Mouse (Mus musculus): ENCODE data around the gene Lamtor2. TPM values are rescaled to one million over a fixed set of nuclear protein-coding genes. Genes with fewer than 3 reads are reported as not detected.

Gene Lamtor2
- polyA plus RNA-seq, 1 experiment from 2014 or later: 179 TPM

GRCm38 (mm10) chr3:88503881-88504746 lies 48.8 kb downstream of the Lamtor2 start:
- Histone ChIP-seq H3K9ac (no peak overlapping the region), H3K4me1 (replicated peaks) (peaks cover 33% of the 10 kb centered on the region), H3K9me3 (no peaks in the 10 kb centered on the region), H3K4me3 (no peak overlapping the region), H3K36me3 (no peaks in the 10 kb centered on the region), H3K27me3 (peaks cover 31% of the 10 kb centered on the region), H3K27ac (no peak overlapping the region), H3K4me2 (no peak overlapping the region)
- ATAC-seq (ENCODE audit: low FRiP score): no peak
- WGBS: 51% methylated on average over 8 of the region's 8 CpGs

DNA sequence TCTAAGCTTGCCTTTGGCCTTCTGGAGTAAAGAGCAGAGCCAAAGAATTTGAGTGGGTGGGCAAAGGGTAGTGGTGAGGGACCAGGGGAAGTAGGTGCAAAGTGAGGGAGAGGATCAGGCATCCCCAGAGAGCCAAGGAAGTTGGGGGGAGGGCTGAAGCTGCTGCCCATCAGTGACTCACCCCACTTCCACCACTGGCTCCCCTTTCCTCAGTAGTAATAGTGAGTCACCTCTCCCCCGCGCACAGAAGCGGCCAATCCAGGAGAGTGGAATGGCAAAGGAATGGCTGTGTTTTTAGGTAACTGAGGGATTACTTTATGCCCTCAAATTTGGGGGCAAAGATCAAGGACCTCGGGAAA lies 49.4 kb downstream of the Lamtor2 start:
- Histone ChIP-seq H3K4me3 (peak overlapping the region; percentile 85), H3K27ac (peak overlapping the region; percentile 78; the same call in 1 of the 2 replicates), H3K9ac (peak overlapping the region; percentile 92; the same call in 1 of the 2 replicates), H3K27me3 (peaks cover 31% of the 10 kb centered on the region), H3K36me3 (no peaks in the 10 kb centered on the region), H3K4me2 (peak overlapping the region; percentile 96), H3K4me1 (replicated peaks) (peaks cover 32% of the 10 kb centered on the region), H3K9me3 (no peaks in the 10 kb centered on the region)
- peak; percentile 38 for ATAC-seq (ENCODE audit: low FRiP score)
- 26% methylated on average over 4 of the region's 4 CpGs for WGBS

- H3K9me3 ChIP-seq: no peaks in the 10 kb centered on the region
- H3K27ac ChIP-seq: peak overlapping the region; percentile 78
- ATAC-seq (ENCODE audit: low FRiP score): peak; percentile 92
- peaks cover 32% of the 10 kb centered on the region for H3K4me1 ChIP-seq (replicated peaks)
- H3K4me2 ChIP-seq: peak overlapping the region; percentile 96
- H3K27me3 ChIP-seq: peaks cover 31% of the 10 kb centered on the region
- WGBS: under 1% methylated on average over 55 of the region's 55 CpGs
- H3K36me3 ChIP-seq: no peaks in the 10 kb centered on the region
- peak overlapping the region; percentile 92 for H3K9ac ChIP-seq
- peak overlapping the region; percentile 85 for H3K4me3 ChIP-seq
Observed at GRCm38 (mm10) chr3:88502641-88503504, 50.0 kb downstream of the Lamtor2 start.

DNA sequence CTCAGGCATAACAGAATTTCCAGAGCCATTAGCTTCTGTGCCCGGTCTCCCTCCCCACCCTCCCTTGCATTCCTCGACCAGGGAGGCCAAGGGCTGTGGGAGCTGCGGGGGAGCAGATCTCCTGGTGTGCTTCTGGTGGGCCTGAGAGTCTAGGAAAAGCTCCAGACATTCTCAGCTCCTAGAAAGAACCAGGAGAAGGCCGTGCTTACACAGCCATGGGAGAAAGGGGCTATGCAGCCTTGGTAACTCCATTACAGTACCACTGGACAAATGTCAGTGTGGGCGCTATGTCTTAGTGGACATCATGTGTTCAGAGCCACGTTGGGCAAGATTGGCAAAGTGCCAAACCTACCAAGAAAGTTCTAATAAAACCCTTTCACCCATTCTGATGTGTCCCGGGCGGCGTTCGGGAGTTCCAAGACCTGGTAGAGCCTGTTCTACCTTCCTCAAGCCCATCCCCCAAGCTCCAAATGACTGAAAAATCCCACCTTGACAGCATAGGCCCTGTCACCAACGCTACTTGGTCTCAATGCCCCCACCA lies 50.8 kb downstream of the Lamtor2 start:
- no peaks in the 10 kb centered on the region for H3K36me3 ChIP-seq
- WGBS: 11% methylated on average over 11 of the region's 11 CpGs
- H3K4me3 ChIP-seq: peak overlapping the region; percentile 85
- H3K4me1 ChIP-seq (replicated peaks): peaks cover 32% of the 10 kb centered on the region
- H3K27me3 ChIP-seq: peaks cover 31% of the 10 kb centered on the region
- ATAC-seq (ENCODE audit: low FRiP score): no peak
- peak overlapping the region; percentile 92 for H3K9ac ChIP-seq
- no peak overlapping the region for H3K27ac ChIP-seq
- no peaks in the 10 kb centered on the region for H3K9me3 ChIP-seq
- H3K4me2 ChIP-seq: peak overlapping the region; percentile 96

- H3K4me2 ChIP-seq: peak overlapping the region; percentile 96
- WGBS: 62% methylated on average over 6 of the region's 6 CpGs
- no peaks in the 10 kb centered on the region for H3K9me3 ChIP-seq
- H3K27me3 ChIP-seq: peaks cover 33% of the 10 kb centered on the region
- H3K9ac ChIP-seq: peak overlapping the region; percentile 92; the same call in 1 of the 2 replicates
- H3K4me3 ChIP-seq: peak overlapping the region; percentile 85
- ATAC-seq (ENCODE audit: low FRiP score): no peak
- H3K4me1 ChIP-seq (replicated peaks): peaks cover 32% of the 10 kb centered on the region
- no peak overlapping the region for H3K27ac ChIP-seq
- no peaks in the 10 kb centered on the region for H3K36me3 ChIP-seq
Observed at GRCm38 (mm10) chr3:88501366-88502030, 51.4 kb downstream of the Lamtor2 start.

GRCm38 (mm10) chr3:88500655-88501365 lies 52.1 kb downstream of the Lamtor2 start:
- Histone ChIP-seq H3K4me2 (peak overlapping the region; percentile 96; the same call in 1 of the 2 replicates), H3K4me3 (no peak overlapping the region)

GRCm38 (mm10) chr3:88500087-88500486 lies 52.8 kb downstream of the Lamtor2 start:
- no peak for ATAC-seq (ENCODE audit: low FRiP score)
- H3K9me3 ChIP-seq: no peaks in the 10 kb centered on the region
- H3K9ac ChIP-seq: no peak overlapping the region
- no peaks in the 10 kb centered on the region for H3K36me3 ChIP-seq
- no peak overlapping the region for H3K27ac ChIP-seq
- no peak overlapping the region for H3K4me2 ChIP-seq
- 86% methylated on average over 7 of the region's 7 CpGs for WGBS
- H3K27me3 ChIP-seq: peaks cover 33% of the 10 kb centered on the region
- peaks cover 38% of the 10 kb centered on the region for H3K4me1 ChIP-seq (replicated peaks)
- no peak overlapping the region for H3K4me3 ChIP-seq

More at GRCm38 (mm10) chr3:88500655-88501365, 52.1 kb downstream of the Lamtor2 start:
- no peak for ATAC-seq (ENCODE audit: low FRiP score)
- peaks cover 33% of the 10 kb centered on the region for H3K27me3 ChIP-seq
- H3K9ac ChIP-seq: no peak overlapping the region
- no peak overlapping the region for H3K27ac ChIP-seq
- H3K36me3 ChIP-seq: no peaks in the 10 kb centered on the region
- WGBS: 46% methylated on average over 4 of the region's 4 CpGs
- peaks cover 32% of the 10 kb centered on the region for H3K4me1 ChIP-seq (replicated peaks)
- no peaks in the 10 kb centered on the region for H3K9me3 ChIP-seq

MicroRNA genes within 50 kb of the gene (microRNA counts, 519-probe panel; counts per million panel counts)
- microRNA mmu-miR-1905: 51.3 counts per million

Small RNA genes lying within 50 kb of the gene (microRNA-seq; reads per million reads assigned to microRNA genes)
- gene Mir1905: not detected

Other genes with a start within 250 kb of the Lamtor2 start
- gene Glmp, start 228.1 kb downstream of the Lamtor2 start, polyA plus RNA-seq (2015; fragmentation: Nextera tagmentation; extraction: Ambion mirVana): 122 and 129 TPM in 2 replicates
- 1.2 and 1.3 TPM in 2 replicates for gene Tmem79, start 216.9 kb downstream of the Lamtor2 start, polyA plus RNA-seq (2015; fragmentation: Nextera tagmentation; extraction: Ambion mirVana)
- gene Smg5, start 216.8 kb downstream of the Lamtor2 start, polyA plus RNA-seq (2015; fragmentation: Nextera tagmentation; extraction: Ambion mirVana): 66.2 and 69.1 TPM in 2 replicates
- gene Paqr6, start 188.5 kb downstream of the Lamtor2 start, polyA plus RNA-seq (2015; fragmentation: Nextera tagmentation; extraction: Ambion mirVana): 2.6 and 2.9 TPM in 2 replicates
- 0.19 TPM in 1 of 2 replicates, not detected in the other for gene Bglap3, start 180.3 kb downstream of the Lamtor2 start, polyA plus RNA-seq (2015; fragmentation: Nextera tagmentation; extraction: Ambion mirVana)
- not detected in 2 replicates for gene Bglap2, start 174.4 kb downstream of the Lamtor2 start, polyA plus RNA-seq (2015; fragmentation: Nextera tagmentation; extraction: Ambion mirVana)
- not detected in 2 replicates for gene Bglap, start 168.6 kb downstream of the Lamtor2 start, polyA plus RNA-seq (2015; fragmentation: Nextera tagmentation; extraction: Ambion mirVana)
- gene Pmf1, start 142.7 kb downstream of the Lamtor2 start, polyA plus RNA-seq (2015; fragmentation: Nextera tagmentation; extraction: Ambion mirVana): 36.9 and 37.8 TPM in 2 replicates
- 32.5 and 32.8 TPM in 2 replicates for gene Slc25a44, start 127.9 kb downstream of the Lamtor2 start, polyA plus RNA-seq (2015; fragmentation: Nextera tagmentation; extraction: Ambion mirVana)
- gene Sema4a, start 91.9 kb downstream of the Lamtor2 start, polyA plus RNA-seq (2015; fragmentation: Nextera tagmentation; extraction: Ambion mirVana): 25.5 and 27.4 TPM in 2 replicates
- 31.9 and 35.0 TPM in 2 replicates for gene Lmna, start 43.1 kb downstream of the Lamtor2 start, polyA plus RNA-seq (2015; fragmentation: Nextera tagmentation; extraction: Ambion mirVana)
- gene Mex3a, start 20.7 kb downstream of the Lamtor2 start, polyA plus RNA-seq (2015; fragmentation: Nextera tagmentation; extraction: Ambion mirVana): 38.9 and 40.0 TPM in 2 replicates
- not detected in 2 replicates for gene Rab25, start 4.8 kb downstream of the Lamtor2 start, polyA plus RNA-seq (2015; fragmentation: Nextera tagmentation; extraction: Ambion mirVana)
- gene Ubqln4, start 684 bp upstream of the Lamtor2 start, polyA plus RNA-seq (2015; fragmentation: Nextera tagmentation; extraction: Ambion mirVana): 36.7 and 38.3 TPM in 2 replicates
- 154 and 163 TPM in 2 replicates for gene Ssr2, start 22.8 kb upstream of the Lamtor2 start, polyA plus RNA-seq (2015; fragmentation: Nextera tagmentation; extraction: Ambion mirVana)
- gene Arhgef2, start 52.9 kb upstream of the Lamtor2 start, polyA plus RNA-seq (2015; fragmentation: Nextera tagmentation; extraction: Ambion mirVana): 160 and 165 TPM in 2 replicates
- not detected in 2 replicates for gene Rxfp4, start 100.1 kb upstream of the Lamtor2 start, polyA plus RNA-seq (2015; fragmentation: Nextera tagmentation; extraction: Ambion mirVana)
- gene Khdc4, start 132.7 kb upstream of the Lamtor2 start, polyA plus RNA-seq (2015; fragmentation: Nextera tagmentation; extraction: Ambion mirVana): 97.7 and 99.4 TPM in 2 replicates
- gene Rit1, start 163.8 kb upstream of the Lamtor2 start, polyA plus RNA-seq (2015; fragmentation: Nextera tagmentation; extraction: Ambion mirVana): 57.9 and 59.0 TPM in 2 replicates
- gene Syt11, start 222.1 kb upstream of the Lamtor2 start, polyA plus RNA-seq (2015; fragmentation: Nextera tagmentation; extraction: Ambion mirVana): 212 and 215 TPM in 2 replicates

Measured in hindbrain, embryonic 13.5 days (tissue).